Mouse (Mus musculus) MEL (cell line): ENCODE measurements at regions not wholly inside any gene's neighbourhood (a gene's known extent, or its start where the extent isn't known, plus 50 kb on each side); places are given as distances from the start of the nearest gene placed in this dataset.

Experiments used
- DNase-seq: peaks from one replicate; pipeline ENCODE4 v3.0.0; 2011; ENCODE audit warnings: low read depth, low spot score
- H3K27ac ChIP-seq: 2 replicates; pipeline ENCODE4 v1.5.1; 2012; ENCODE audit warnings: low read depth, mild to moderate bottlenecking, control low read depth, low read length, moderate library complexity; ENCODE audit not compliant: control insufficient read depth
- H3K27me3 ChIP-seq, 2 experiments: fragments of 150-350 bp in 1 of 2; sonication (generic) in 1 of 2; 2 replicates each; pipeline ENCODE4 v1.6.1; 2012; ENCODE audit warnings: low read length in 2 of 2, mild to moderate bottlenecking in 2 of 2, improper control_type of control experiment in 1 of 2, moderate library complexity in 1 of 2; ENCODE audit not compliant: insufficient read depth in 2 of 2, control insufficient read depth in 1 of 2
- H3K36me3 ChIP-seq, 2 experiments: 2 replicates each; pipeline ENCODE4 v1.6.1; 2012 to 2014; ENCODE audit warnings: low read length in 2 of 2, improper control_type of control experiment in 1 of 2, inconsistent platforms in 1 of 2, mild to moderate bottlenecking in 1 of 2; ENCODE audit not compliant: insufficient read depth in 2 of 2, control insufficient read depth in 1 of 2
- H3K4me1 ChIP-seq, 2 experiments: fragments of 150-350 bp in 1 of 2; sonication (generic) in 1 of 2; 2 replicates each; pipeline ENCODE4 v1.6.1; 2012; ENCODE audit warnings: low read length in 2 of 2, improper control_type of control experiment in 1 of 2, mild to moderate bottlenecking in 1 of 2; ENCODE audit not compliant: insufficient read depth in 2 of 2, control insufficient read depth in 1 of 2
- H3K4me3 ChIP-seq, 2 experiments: fragments of 150-350 bp in 1 of 2; sonication (generic) in 1 of 2; 2 replicates each; pipeline ENCODE4 v1.5.1; 2012; ENCODE audit warnings: low read depth in 2 of 2, low read length in 2 of 2, mild to moderate bottlenecking in 2 of 2, moderate library complexity in 2 of 2, control low read depth in 1 of 2, improper control_type of control experiment in 1 of 2; ENCODE audit not compliant: control insufficient read depth in 1 of 2, insufficient read depth in 1 of 2
- H3K79me2 ChIP-seq: 2 replicates; pipeline ENCODE4 v1.6.1; 2012; ENCODE audit warnings: mild to moderate bottlenecking, low read length, moderate library complexity; ENCODE audit not compliant: control insufficient read depth, poor library complexity, insufficient read depth
- H3K9ac ChIP-seq: 2 replicates; pipeline ENCODE4 v1.6.1; 2012; ENCODE audit warnings: low read depth, mild to moderate bottlenecking, control low read depth, low read length, moderate library complexity; ENCODE audit not compliant: control insufficient read depth, poor library complexity, severe bottlenecking
- H3K9me3 ChIP-seq: fragments of 150-350 bp; sonication (generic); replicated peaks from 2 replicates; pipeline ENCODE4 v1.6.1; 2012; ENCODE audit warnings: mild to moderate bottlenecking, low read length, improper control_type of control experiment, moderate library complexity; ENCODE audit not compliant: insufficient read depth
- CHD2 ChIP-seq: IDR thresholded peaks from 2 replicates; pipeline ENCODE4 v1.6.1; 2011; ENCODE audit warnings: low read length, improper control_type of control experiment
- MAFK ChIP-seq: IDR thresholded peaks from 2 replicates; pipeline ENCODE4 v1.6.1; 2011; ENCODE audit warnings: low read depth, mild to moderate bottlenecking, low read length, improper control_type of control experiment, borderline replicate concordance
- MAX ChIP-seq: IDR thresholded peaks from 2 replicates; pipeline ENCODE4 v1.6.1; 2011; ENCODE audit warnings: low read length, improper control_type of control experiment
- MEF2A ChIP-seq: IDR thresholded peaks from 2 replicates; pipeline ENCODE4 v1.6.1; 2014; ENCODE audit warnings: low read depth, mild to moderate bottlenecking, inconsistent platforms, low read length, improper control_type of control experiment; ENCODE audit not compliant: poor library complexity, insufficient replicate concordance, severe bottlenecking; ENCODE audit errors: extremely low read depth
- MXI1 ChIP-seq: IDR thresholded peaks from 2 replicates; pipeline ENCODE4 v1.6.1; 2011; ENCODE audit warnings: mild to moderate bottlenecking, low read depth, low read length, improper control_type of control experiment
- MYB ChIP-seq: IDR thresholded peaks from 2 replicates; pipeline ENCODE4 v1.6.1; 2011; ENCODE audit warnings: mild to moderate bottlenecking, low read depth, low read length, improper control_type of control experiment
- POLR2AphosphoS2 ChIP-seq: IDR thresholded peaks from 2 replicates; pipeline ENCODE4 v1.6.1; 2011; ENCODE audit warnings: low read length, improper control_type of control experiment
- RAD21 ChIP-seq: IDR thresholded peaks from 2 replicates; pipeline ENCODE4 v1.6.1; 2011; ENCODE audit warnings: mild to moderate bottlenecking, low read depth, low read length, improper control_type of control experiment
- SMC3 ChIP-seq: IDR thresholded peaks from 2 replicates; pipeline ENCODE4 v1.6.1; 2011; ENCODE audit warnings: low read depth, low read length, improper control_type of control experiment
- UBTF ChIP-seq: IDR thresholded peaks from 2 replicates; pipeline ENCODE4 v1.6.1; 2012; ENCODE audit warnings: low read depth, mild to moderate bottlenecking, inconsistent platforms, low read length, improper control_type of control experiment, moderate library complexity, borderline replicate concordance; ENCODE audit not compliant: insufficient read depth
- USF2 ChIP-seq, 2 experiments: IDR thresholded peaks; 2 replicates each; pipeline ENCODE4 v1.6.1; 2011 to 2012; ENCODE audit warnings: improper control_type of control experiment in 2 of 2, low read length in 2 of 2, borderline replicate concordance in 1 of 2, inconsistent platforms in 1 of 2, low read depth in 1 of 2, mild to moderate bottlenecking in 1 of 2; ENCODE audit not compliant: insufficient read depth in 1 of 2
- ZC3H11A ChIP-seq: IDR thresholded peaks from 2 replicates; pipeline ENCODE4 v1.6.1; 2012; ENCODE audit warnings: low read depth, mild to moderate bottlenecking, inconsistent platforms, low read length, improper control_type of control experiment
- ZMIZ1 ChIP-seq: IDR thresholded peaks from 2 replicates; pipeline ENCODE4 v1.6.1; 2012; ENCODE audit warnings: low read depth, mild to moderate bottlenecking, inconsistent platforms, low read length, improper control_type of control experiment, moderate library complexity
- ZNF384 ChIP-seq: IDR thresholded peaks from 2 replicates; pipeline ENCODE4 v1.6.1; 2012; ENCODE audit warnings: low read depth, mild to moderate bottlenecking, inconsistent platforms, low read length, improper control_type of control experiment

- H3K27me3 ChIP-seq: no peaks in the 10 kb centered on the region
- H3K4me3 ChIP-seq: no peak overlapping the region
- H3K4me1 ChIP-seq: no peaks in the 10 kb centered on the region
- no peaks in the 10 kb centered on the region for H3K79me2 ChIP-seq
- TF ChIP-seq MYB (no peak), CHD2 (no peak), MXI1 (no peak)
- no peaks in the 10 kb centered on the region for H3K36me3 ChIP-seq
- no peak overlapping the region for H3K9ac ChIP-seq
- no peak overlapping the region for H3K27ac ChIP-seq
- H3K9me3 ChIP-seq: no peaks in the 10 kb centered on the region
- no peak for DNase-seq
These were observed 141.6 kb upstream of the Plekha5 start for GRCm38 (mm10) chr6:140282285-140282577.

GRCm38 (mm10) chr6:140281488-140282284, 142.2 kb upstream of the Plekha5 start:
- H3K79me2 ChIP-seq: no peaks in the 10 kb centered on the region
- H3K27me3 ChIP-seq: no peaks in the 10 kb centered on the region
- H3K36me3 ChIP-seq: no peaks in the 10 kb centered on the region
- no peak for DNase-seq
- no peak overlapping the region for H3K27ac ChIP-seq
- TF ChIP-seq MAX (no peak), ZNF384 (no peak), MAFK (no peak), MEF2A (no peak), ZC3H11A (no peak), RAD21 (no peak), USF2 (IDR thresholded peaks at IDR 0.05; ENCODE audit: borderline replicate concordance in 1 of 2, insufficient read depth in 1 of 2, low read depth in 1 of 2, low read length in 2 of 2) (no peak), UBTF (no peak), POLR2AphosphoS2 (no peak), SMC3 (no peak), ZMIZ1 (no peak)
- no peaks in the 10 kb centered on the region for H3K4me1 ChIP-seq
- H3K9ac ChIP-seq: no peak overlapping the region
- H3K4me3 ChIP-seq: no peak overlapping the region
- no peaks in the 10 kb centered on the region for H3K9me3 ChIP-seq
